Mouse (Mus musculus) forebrain, embryonic 15.5 days (tissue): ENCODE data around the gene Fam166a. TPM values are rescaled to one million over a fixed set of nuclear protein-coding genes. Genes with fewer than 3 reads are reported as not detected.

Experiments used
- ATAC-seq: fragments of 200-750 bp; cut with Nextera tagmentation; replicated peaks from 2 replicates; pipeline ENCODE4 v1.8.0; 2017; ENCODE audit warnings: mild to moderate bottlenecking, moderate TSS enrichment, moderate library complexity
- H3K27ac ChIP-seq: fragments of 300-500 bp; sonication (generic); replicated peaks from 2 replicates; pipeline ENCODE4 v1.5.1; 2015; ENCODE audit warnings: mild to moderate bottlenecking, inconsistent platforms
- H3K27me3 ChIP-seq: fragments of 300-500 bp; sonication (generic); 2 replicates; pipeline ENCODE4 v1.6.1; 2015; ENCODE audit warnings: inconsistent platforms
- H3K36me3 ChIP-seq: fragments of 300-500 bp; sonication (generic); 2 replicates; pipeline ENCODE4 v1.6.1; 2015; ENCODE audit warnings: mild to moderate bottlenecking, inconsistent platforms
- H3K4me1 ChIP-seq: fragments of 300-500 bp; sonication (generic); 2 replicates; pipeline ENCODE4 v1.6.1; 2015; ENCODE audit warnings: inconsistent platforms
- H3K4me2 ChIP-seq: fragments of 300-500 bp; sonication (generic); replicated peaks from 2 replicates; pipeline ENCODE4 v1.6.1; 2015; ENCODE audit warnings: mild to moderate bottlenecking, inconsistent platforms
- H3K4me3 ChIP-seq: fragments of 300-500 bp; sonication (generic); 2 replicates; pipeline ENCODE4 v1.5.1; 2015; ENCODE audit warnings: mild to moderate bottlenecking, inconsistent platforms
- H3K9ac ChIP-seq: fragments of 300-500 bp; sonication (generic); replicated peaks from 2 replicates; pipeline ENCODE4 v1.6.1; 2015; ENCODE audit warnings: mild to moderate bottlenecking, inconsistent platforms
- H3K9me3 ChIP-seq: fragments of 300-500 bp; sonication (generic); 2 replicates; pipeline ENCODE4 v1.6.1; 2016; ENCODE audit warnings: inconsistent platforms
- WGBS: fragments of 180-500 bp; shearing (Covaris S2); methylation state at CpG from one replicate; pipeline ENCODE4 v1.1.7; 2015; ENCODE audit warnings: mixed read lengths; 5-methylcytosine and 5-hydroxymethylcytosine counted together
- polyA plus RNA-seq: library from polyadenylated mRNA; unstranded; fragments of >200 nt; fragmentation: Nextera tagmentation; extraction: Ambion mirVana; gene quantifications from 2 replicates; pipeline ENCODE4 v1.2.1, GENCODE M21; 2015

Gene Fam166a
- polyA plus RNA-seq, 1 experiment from 2014 or later, result not detected

DNA sequence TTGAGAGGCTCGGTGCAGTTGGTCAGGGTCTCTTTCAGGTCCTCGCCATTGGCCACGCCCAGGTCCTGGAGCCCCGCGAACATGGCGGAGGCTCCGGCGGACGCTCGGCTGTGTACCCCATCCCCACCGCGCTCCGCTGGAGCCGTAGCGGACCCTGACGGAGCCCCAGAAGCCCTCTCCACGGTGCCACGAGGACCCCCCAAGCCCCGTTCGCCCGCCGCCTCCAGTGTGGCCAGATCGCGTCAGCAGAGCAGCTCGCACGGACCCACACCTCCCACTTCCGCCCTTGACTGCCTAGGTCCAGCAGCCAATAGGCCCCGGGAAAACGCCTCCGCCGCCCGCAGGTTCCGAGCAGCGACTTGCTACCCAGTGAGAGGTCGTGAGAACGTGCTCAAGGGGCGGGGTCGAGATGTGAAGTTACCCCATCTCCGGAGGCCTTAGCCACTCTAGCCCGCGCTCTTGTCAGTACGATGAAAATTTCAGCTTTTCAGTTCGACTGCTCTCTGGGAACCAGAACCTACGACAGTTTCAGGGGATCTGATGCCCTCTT lies 7.3 kb upstream of the Fam166a start, which contains the start of gene Nelfb:
Gene Nelfb, minus strand, starts transcription at position 369 of the 550 bp plus-strand sequence.
- ATAC-seq, result peak; percentile 91
- H3K9me3 ChIP-seq, result no peaks in the 10 kb centered on the region
- no peaks in the 10 kb centered on the region for H3K27me3 ChIP-seq
- peaks cover 7% of the 10 kb centered on the region; the same call in 1 of the 2 replicates for H3K36me3 ChIP-seq
- WGBS, result under 1% methylated on average over 44 of the region's 44 CpGs
- H3K4me3 ChIP-seq, result peak within 1 kb of the TSS; percentile 61
- peak within 1 kb of the TSS; percentile 78 for H3K9ac ChIP-seq
- peak within 1 kb of the TSS; percentile 64 for H3K4me2 ChIP-seq
- H3K27ac ChIP-seq, result peak within 1 kb of the TSS; percentile 81
- peaks cover 27% of the 10 kb centered on the region for H3K4me1 ChIP-seq

DNA sequence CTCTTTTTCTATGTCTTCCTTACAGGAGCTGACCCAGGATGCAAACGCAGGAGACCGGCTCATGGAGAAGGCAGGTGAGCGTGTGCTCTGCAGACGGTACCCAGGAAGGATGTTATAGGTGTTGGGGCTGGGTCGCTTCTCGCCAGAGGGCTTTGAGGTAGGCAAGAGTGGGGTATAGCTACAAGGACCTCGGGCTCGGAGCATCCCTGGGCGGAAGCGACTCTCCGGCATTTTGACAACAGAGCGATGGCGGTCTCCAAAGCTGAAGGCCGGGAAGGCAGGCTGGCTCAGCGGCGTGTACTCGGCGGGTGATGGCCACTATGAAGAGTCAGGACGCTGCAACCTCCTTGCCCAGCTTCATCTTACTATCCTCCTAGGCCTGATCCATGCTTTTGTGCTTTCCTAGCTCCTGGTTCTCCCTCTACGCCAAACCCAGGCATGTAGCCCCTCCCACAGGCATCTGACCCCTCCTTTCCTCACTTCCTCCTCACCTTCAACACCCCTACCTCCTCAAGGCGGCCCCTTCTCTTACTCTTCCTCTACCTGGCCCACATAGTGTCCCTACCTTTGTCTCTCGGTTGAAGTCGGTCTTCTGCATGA lies 5.2 kb upstream of the Fam166a start:
- no peak overlapping the region for H3K27ac ChIP-seq
- H3K9me3 ChIP-seq, result no peaks in the 10 kb centered on the region
- no peak overlapping the region for H3K4me2 ChIP-seq
- H3K4me1 ChIP-seq, result peaks cover 25% of the 10 kb centered on the region
- no peak for ATAC-seq
- no peak overlapping the region for H3K4me3 ChIP-seq
- no peaks in the 10 kb centered on the region for H3K27me3 ChIP-seq
- H3K9ac ChIP-seq, result no peak overlapping the region
- H3K36me3 ChIP-seq, result no peaks in the 10 kb centered on the region
- 70% methylated on average over 23 of the region's 23 CpGs for WGBS

DNA sequence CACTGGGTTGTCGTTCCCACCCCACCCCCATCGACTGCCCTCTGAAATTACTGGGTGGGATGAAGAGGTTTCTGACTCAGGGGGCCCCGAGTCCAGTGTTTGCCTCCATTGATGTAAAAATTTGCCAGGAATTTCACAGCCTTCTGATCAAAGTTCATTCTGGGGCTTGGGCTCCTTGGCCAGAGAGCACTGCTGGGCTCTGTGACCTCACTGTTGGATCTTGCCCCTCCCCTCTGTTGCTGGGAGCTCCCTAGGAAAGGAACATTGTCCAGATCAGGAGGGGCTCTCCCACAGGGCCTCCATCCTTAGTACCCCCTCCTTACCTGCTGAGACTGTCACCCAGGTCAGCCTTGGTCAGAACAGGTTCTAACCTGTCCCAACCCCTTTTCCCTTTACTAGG lies 4.1 kb upstream of the Fam166a start, which contains the start of gene Stpg3:
Gene Stpg3, minus strand, starts transcription at position 194 of the 400 bp plus-strand sequence.
- no peak within 1 kb of the TSS for H3K4me2 ChIP-seq
- H3K9me3 ChIP-seq, result no peaks in the 10 kb centered on the region
- H3K27ac ChIP-seq, result no peak within 1 kb of the TSS
- no peak for ATAC-seq
- 64% methylated on average over 3 of the region's 3 CpGs for WGBS
- no peaks in the 10 kb centered on the region for H3K36me3 ChIP-seq
- H3K4me3 ChIP-seq, result no peak within 1 kb of the TSS
- no peak within 1 kb of the TSS for H3K9ac ChIP-seq
- peaks cover 15% of the 10 kb centered on the region for H3K4me1 ChIP-seq
- H3K27me3 ChIP-seq, result no peaks in the 10 kb centered on the region

DNA sequence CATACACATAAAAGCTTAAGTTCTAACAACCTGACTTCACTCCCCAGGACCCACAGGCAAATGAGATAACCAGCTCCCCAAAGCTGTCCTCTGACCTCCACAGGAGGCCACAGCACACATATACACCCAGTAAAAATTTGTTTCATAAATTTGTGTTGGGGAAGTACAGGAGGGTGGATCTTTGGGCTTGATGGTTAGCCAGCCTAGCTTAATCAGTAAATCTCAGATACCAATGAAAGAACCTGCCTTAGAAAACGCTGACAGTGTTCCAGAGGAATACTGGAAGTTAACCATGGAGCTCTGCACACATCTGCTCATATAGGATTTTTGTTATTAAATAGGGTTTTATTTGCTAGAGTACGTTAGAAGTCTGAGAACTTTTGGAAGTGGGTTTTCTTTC lies 879 bp upstream of the Fam166a start:
- Histone ChIP-seq H3K27me3 (no peaks in the 10 kb centered on the region), H3K9ac (no peak overlapping the region), H3K27ac (no peak overlapping the region), H3K4me2 (no peak overlapping the region), H3K4me3 (no peak overlapping the region), H3K9me3 (no peaks in the 10 kb centered on the region), H3K4me1 (no peaks in the 10 kb centered on the region), H3K36me3 (peaks cover 4% of the 10 kb centered on the region; the same call in 1 of the 2 replicates)
- 65% methylated on average over 2 of the region's 2 CpGs for WGBS
- ATAC-seq, result no peak

DNA sequence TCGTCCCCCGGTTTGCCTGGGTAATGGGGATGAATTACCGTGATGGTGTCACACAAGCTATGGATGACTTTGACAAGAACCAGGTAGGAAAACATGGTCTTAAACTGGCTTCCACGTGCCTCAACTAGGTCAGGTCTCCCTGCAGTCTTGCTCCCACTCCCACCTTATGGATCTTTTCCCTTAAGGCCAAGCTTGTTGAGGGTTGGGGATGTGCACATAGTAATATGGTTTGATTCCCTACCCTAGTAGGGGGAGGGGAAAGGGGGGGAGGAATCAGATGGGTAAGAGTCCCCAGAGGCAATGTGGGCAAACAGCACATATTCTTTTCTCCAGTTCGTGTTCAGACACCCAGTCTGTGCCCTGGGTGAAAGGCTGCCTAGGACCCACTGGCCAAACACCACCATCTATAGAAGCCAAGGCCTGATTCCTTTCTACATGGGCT lies 2.8 kb downstream of the Fam166a start:
- ATAC-seq, result no peak
- Histone ChIP-seq H3K36me3 (peaks cover 4% of the 10 kb centered on the region; the same call in 1 of the 2 replicates), H3K4me3 (no peak overlapping the region), H3K4me2 (no peak overlapping the region), H3K4me1 (peaks cover 17% of the 10 kb centered on the region), H3K27ac (no peak overlapping the region), H3K9me3 (no peaks in the 10 kb centered on the region), H3K9ac (no peak overlapping the region), H3K27me3 (no peaks in the 10 kb centered on the region)
- WGBS, result 78% methylated on average over 5 of the region's 5 CpGs

DNA sequence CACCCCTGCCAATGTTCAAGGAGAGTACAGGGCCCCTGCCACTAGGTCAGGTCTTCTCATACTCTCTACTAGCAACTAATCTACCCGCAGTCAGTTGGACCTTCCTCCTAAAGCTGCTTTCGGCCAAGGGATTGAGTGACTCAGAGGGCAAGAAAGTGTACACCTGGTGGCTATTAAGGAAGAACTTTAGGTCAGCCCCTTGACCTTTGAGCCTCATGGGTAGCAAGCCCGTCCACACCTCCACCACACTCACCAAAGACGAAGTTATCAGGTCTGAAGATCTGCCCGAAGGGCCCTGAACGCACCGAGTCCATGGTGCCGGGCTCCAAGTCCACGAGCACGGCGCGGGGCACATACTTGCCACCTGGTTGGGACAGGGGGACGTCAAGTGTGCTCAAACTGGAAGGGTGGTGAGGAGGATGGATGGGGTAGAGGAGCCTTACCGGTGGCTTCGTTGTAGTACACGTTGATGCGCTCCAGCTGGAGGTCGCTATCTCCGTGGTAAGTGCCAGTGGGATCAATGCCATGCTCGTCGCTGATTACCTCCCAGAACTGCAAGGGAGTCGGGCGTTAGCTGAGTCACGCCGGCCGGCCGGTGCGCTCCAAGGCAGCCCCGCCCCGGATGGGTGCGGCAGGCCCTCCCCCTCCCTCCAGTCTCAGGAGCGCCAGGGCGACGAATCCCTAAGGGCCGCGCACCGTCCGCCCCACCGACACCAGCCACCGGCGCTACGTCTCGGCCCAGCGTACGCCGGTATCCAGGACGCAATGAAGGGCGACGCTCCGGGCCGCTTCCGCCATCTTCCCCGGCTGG lies 5.3 kb downstream of the Fam166a start:
- Histone ChIP-seq H3K4me1 (peaks cover 24% of the 10 kb centered on the region), H3K27ac (peak overlapping the region; percentile 90), H3K36me3 (peaks cover 4% of the 10 kb centered on the region; the same call in 1 of the 2 replicates), H3K9me3 (no peaks in the 10 kb centered on the region), H3K27me3 (no peaks in the 10 kb centered on the region), H3K4me2 (peak overlapping the region; percentile 81), H3K4me3 (peak overlapping the region; percentile 69), H3K9ac (peak overlapping the region; percentile 69)
- WGBS, result 3% methylated on average over 52 of the region's 53 CpGs
- no peak for ATAC-seq

DNA sequence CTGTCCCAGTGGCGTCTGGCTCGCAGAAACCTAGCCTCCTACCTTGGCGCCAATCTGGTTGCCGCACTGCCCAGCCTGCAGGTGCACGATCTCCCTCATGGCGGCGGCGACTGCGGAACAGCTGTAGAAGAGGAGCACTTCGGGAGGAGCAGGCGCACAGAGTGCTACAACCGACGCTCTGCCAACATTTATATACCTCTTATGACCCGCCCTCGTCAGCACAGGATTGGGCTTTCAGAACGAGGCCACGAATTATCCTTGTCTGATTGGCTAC lies 5.9 kb downstream of the Fam166a start, which contains the start of gene Tubb4b:
Gene Tubb4b, minus strand, starts transcription at position 211 of the 274 bp plus-strand sequence.
- Histone ChIP-seq H3K27ac (peak within 1 kb of the TSS; percentile 99), H3K27me3 (no peaks in the 10 kb centered on the region), H3K4me2 (peak within 1 kb of the TSS; percentile 81), H3K4me3 (peak within 1 kb of the TSS; percentile 69), H3K9ac (peak within 1 kb of the TSS; percentile 69), H3K9me3 (no peaks in the 10 kb centered on the region), H3K36me3 (peaks cover 4% of the 10 kb centered on the region; the same call in 1 of the 2 replicates), H3K4me1 (peaks cover 25% of the 10 kb centered on the region)
- no peak for ATAC-seq
- WGBS, result under 1% methylated on average over 17 of the region's 17 CpGs

DNA sequence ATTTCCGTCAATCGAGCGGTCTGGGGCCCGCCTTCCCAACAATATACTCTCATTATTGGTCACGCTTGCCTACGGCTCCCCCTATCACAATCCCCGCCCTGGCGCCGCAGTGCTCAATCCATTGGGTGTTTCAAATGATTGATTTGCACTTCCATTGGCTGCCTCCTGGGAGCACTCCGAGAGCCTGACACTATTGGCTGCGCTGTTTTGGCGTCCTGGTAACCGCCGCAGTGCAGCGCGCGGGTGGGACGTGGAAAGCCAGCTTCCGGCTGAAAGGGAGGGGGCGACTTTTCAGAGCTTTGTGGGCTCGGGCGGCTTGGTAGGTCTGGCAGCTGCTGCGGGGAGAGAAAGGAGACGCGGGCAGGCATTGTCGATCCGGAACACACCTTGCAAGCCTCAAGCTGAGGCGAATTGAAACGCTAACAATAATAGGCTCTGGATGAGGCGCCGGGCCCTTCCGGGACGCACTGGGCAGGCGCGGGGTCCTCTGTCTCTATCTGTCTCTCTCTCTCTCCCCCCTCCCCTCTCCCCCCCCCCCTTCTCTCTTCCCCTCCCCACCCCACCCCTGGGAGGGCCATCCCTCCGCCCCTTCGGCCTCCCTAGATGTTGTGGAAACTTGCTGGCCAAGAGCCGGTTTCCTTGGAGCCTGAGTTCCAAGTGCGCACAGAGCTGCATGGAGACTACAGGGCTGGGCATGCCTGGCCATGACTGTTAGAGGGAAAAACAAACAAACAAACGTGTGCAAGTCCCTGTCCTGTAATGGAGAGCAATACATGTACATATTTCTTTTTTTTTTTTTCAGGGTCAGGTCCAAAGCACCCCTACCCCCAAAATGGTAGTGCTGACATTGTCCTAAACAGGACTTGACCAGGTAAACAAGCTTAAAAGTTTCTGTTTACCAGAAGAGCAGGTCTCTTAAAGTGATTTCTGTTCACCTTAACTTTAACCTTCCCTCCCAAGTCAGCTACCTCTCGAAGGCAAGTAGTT lies 6.5 kb downstream of the Fam166a start:
- Histone ChIP-seq H3K4me2 (peak overlapping the region; percentile 45), H3K4me3 (peak overlapping the region; percentile 69), H3K36me3 (peaks cover 4% of the 10 kb centered on the region; the same call in 1 of the 2 replicates), H3K9ac (peak overlapping the region; percentile 69), H3K27me3 (no peaks in the 10 kb centered on the region), H3K4me1 (peaks cover 25% of the 10 kb centered on the region), H3K27ac (peak overlapping the region; percentile 99), H3K9me3 (no peaks in the 10 kb centered on the region)
- peak; percentile 98 for ATAC-seq
- 1% methylated on average over 41 of the region's 41 CpGs for WGBS

DNA sequence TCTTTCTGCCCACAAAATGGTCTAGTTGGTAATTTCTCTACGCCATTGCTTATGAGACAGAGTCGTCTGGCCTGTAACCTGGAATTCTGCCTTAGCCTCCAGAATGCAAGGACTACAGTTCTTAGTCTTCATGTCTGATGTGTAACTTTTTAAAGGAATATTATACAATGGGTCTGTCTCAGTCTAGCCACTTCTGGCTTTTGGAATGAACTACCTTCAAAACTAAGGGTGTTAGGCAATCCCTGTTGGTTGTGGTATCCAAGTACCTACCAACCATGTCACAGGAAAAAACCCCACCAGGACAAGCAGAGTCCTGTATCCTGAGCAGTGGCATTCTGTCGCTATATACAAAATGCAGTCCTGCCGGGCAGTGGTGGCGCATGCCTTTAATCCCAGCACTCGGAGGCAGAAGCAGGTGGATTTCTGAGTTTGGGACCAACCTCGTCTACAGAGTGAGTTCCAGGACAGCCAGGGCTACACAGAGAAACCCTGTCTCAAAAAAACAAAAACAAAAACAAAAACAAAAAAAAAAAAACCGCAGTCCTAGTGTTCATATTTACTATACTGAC lies 7.3 kb downstream of the Fam166a start:
- Histone ChIP-seq H3K4me3 (peak overlapping the region; percentile 69; the same call in 1 of the 2 replicates), H3K27ac (peak overlapping the region; percentile 99), H3K9ac (0 out of 2 replicates have a peak overlapping the region, but pooled peaks have one; percentile 69), H3K9me3 (no peaks in the 10 kb centered on the region), H3K27me3 (no peaks in the 10 kb centered on the region), H3K4me1 (peaks cover 25% of the 10 kb centered on the region), H3K36me3 (peaks cover 4% of the 10 kb centered on the region; the same call in 1 of the 2 replicates), H3K4me2 (peak overlapping the region; percentile 45)
- ATAC-seq, result no peak
- 77% methylated on average over 8 of the region's 8 CpGs for WGBS

DNA sequence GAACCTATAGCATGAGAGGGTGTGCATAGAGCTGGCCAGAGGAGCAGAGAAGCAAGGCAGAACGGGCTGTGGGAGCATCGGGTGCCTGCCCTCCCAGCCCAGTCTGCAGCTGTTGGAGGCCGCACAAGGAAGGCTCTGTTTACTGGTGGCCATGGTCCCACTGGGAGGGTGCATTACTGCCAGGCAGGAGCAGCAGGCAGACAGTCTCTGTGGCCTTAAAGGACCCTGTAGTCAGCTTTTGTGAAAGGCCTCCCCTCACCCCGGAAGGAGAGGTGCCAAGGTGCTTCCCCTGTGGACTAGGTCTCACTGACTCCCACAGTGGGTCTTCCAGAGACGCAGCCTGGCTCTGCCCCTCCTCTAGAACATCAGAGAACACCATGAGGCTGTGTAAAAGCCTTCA lies 8.3 kb downstream of the Fam166a start:
- no peaks in the 10 kb centered on the region for H3K27me3 ChIP-seq
- no peaks in the 10 kb centered on the region for H3K9me3 ChIP-seq
- ATAC-seq, result no peak
- no peak overlapping the region for H3K27ac ChIP-seq
- no peak overlapping the region for H3K4me2 ChIP-seq
- H3K9ac ChIP-seq, result no peak overlapping the region
- peaks cover 1% of the 10 kb centered on the region; the same call in 1 of the 2 replicates for H3K36me3 ChIP-seq
- 87% methylated on average over 5 of the region's 5 CpGs for WGBS
- H3K4me3 ChIP-seq, result no peak overlapping the region
- peaks cover 25% of the 10 kb centered on the region for H3K4me1 ChIP-seq

DNA sequence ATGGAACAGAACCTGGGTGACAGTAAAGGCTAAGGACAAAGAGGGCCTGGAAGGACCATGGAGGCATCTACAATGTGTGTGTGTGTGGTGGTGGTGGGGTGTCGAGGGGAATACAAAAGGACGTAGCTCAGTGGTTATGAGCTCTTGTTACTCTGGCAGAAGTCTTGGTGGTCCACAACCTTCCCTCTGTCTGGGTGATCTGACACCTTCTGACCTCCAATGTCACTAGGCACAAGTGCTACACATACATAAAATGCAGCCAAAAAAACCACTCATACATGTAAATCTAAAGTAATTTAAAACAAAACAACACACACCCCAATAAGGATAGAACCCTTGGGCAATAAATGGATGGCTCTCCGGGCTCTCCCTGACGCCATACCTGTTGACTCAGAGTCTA lies 8.9 kb downstream of the Fam166a start:
- H3K9ac ChIP-seq, result no peak overlapping the region
- H3K36me3 ChIP-seq, result no peaks in the 10 kb centered on the region
- no peak for ATAC-seq
- 92% methylated on average over 4 of the region's 4 CpGs for WGBS
- no peaks in the 10 kb centered on the region for H3K27me3 ChIP-seq
- H3K9me3 ChIP-seq, result no peaks in the 10 kb centered on the region
- no peak overlapping the region for H3K4me3 ChIP-seq
- H3K4me1 ChIP-seq, result peaks cover 25% of the 10 kb centered on the region
- no peak overlapping the region for H3K4me2 ChIP-seq
- H3K27ac ChIP-seq, result no peak overlapping the region
